Mouse (Mus musculus) liver, adult 2 months (tissue): ENCODE results near the gene Wdr37.

Experiments used
- CTCF ChIP-seq: fragments of 200-500 bp; IDR thresholded peaks from 2 replicates; pipeline ENCODE4 v1.5.1; 2011; ENCODE audit warnings: low read depth, low read length, control low read depth
- POLR2A ChIP-seq: fragments of 200-500 bp; IDR thresholded peaks from 2 replicates; pipeline ENCODE4 v1.6.1; 2011; ENCODE audit warnings: low read length, control low read depth; ENCODE audit not compliant: insufficient read depth; ENCODE audit errors: extremely low read depth

DNA sequence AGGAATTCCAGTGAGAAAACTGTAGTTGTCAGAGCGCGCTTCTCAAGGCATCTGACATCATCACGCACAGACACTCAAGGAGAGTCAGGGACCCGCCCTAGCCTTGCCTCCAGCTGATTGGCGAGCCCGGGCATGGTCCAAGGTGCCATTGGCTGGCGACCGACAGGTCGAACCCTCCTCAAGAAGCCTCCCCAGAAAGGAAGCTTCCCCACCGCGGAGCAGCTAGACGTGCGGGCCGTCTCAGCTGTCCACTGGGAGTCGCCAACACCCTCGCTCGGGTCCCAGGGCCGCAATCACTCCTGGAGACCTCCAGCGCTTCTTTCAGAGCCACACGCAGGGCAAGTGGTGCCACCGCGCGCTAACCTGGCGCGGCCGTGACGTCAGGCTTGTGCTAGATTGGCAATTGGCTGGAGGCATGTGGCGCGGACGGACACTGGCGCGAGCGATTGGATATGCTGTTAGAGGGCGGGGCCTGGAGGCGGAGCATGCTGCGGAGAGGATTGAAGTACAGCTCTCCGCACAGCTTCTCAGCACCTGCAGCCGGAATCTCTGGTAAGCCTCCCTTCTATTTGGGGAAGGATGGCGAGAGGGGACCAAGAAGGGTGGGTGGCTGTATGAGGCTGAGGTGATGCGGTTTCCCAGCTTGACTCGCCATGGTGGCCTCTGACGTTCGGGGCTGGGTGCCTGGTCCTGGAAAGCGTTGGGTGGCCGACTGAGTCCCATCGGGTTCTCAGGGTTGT lies 13.9 kb upstream of the Wdr37 start, which contains the start of gene Idi1:
- TF ChIP-seq POLR2A (peak; percentile 93), CTCF (no peak)
